Mouse (Mus musculus) C2C12 (cell line): Measurements from ENCODE around the gene H2-DMa.

ENCODE experiments used
- CTCF ChIP-seq: IDR thresholded peaks from one replicate; pipeline ENCODE4 v1.5.1; 2011; ENCODE audit not compliant: control insufficient read depth, insufficient read depth, insufficient read length
- FOSL1 ChIP-seq: IDR thresholded peaks from one replicate; pipeline ENCODE4 v1.8.0; 2011; ENCODE audit warnings: mild to moderate bottlenecking, low read length; ENCODE audit not compliant: poor library complexity, insufficient read depth, severe bottlenecking
- MYOD1 ChIP-seq: IDR thresholded peaks from one replicate; pipeline ENCODE4 v1.6.1; 2011; ENCODE audit warnings: low read depth; ENCODE audit not compliant: control insufficient read depth, insufficient read length
- MYOG ChIP-seq: IDR thresholded peaks from one replicate; pipeline ENCODE4 v1.6.1; 2011; ENCODE audit not compliant: control insufficient read depth, insufficient read length; ENCODE audit errors: extremely low read depth

DNA sequence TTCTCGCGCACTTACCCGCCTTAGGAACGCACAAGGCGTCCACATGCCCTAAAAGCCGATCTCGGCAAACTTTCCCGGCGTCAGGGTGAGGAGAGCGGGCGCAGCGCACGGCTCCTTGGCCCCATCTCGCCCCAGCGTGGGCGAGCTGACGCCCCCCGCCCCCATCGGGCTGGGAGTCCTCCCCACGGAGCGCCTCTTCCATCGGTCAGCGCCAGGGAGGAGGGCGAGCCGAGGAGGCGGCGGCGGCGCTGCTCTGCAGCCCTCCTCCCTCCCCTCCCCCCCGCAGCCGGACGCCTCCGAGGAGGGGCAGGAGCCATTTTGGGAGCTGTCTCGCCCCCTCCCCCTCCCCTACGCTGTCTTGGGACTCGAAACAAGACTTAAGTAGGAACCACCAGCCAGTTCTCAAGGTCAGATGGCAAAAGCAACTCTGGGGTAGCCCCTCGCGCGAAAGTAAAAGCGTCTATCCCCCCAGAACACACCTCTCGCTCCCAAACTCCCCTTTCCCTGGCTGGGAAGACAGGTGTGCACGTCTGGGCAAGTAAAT lies 911 bp downstream of the H2-DMa start:
- TF ChIP-seq CTCF (no peak), MYOD1 (no peak), MYOG (no peak), FOSL1 (no peak)
